ENCODE assay signal across 9 mouse cellular contexts in genomic region chr11:88148015-88148637, GRCm38 (mm10). TPM values are rescaled to one million over a fixed set of nuclear protein-coding genes. Genes with fewer than 3 reads are reported as not detected.
A peak's percentile ranks its signal among the peaks of the same experiment; 100 is the strongest.
DNase-seq lines count a peak whose midpoint lies in the region; ATAC-seq and TF ChIP-seq lines count a peak whose summit lies in the region.
"Had no signal": no experiment of that assay in that cellular context is flagged by ENCODE, and none has a peak within 500 bp of the region (broad histone marks: within the 10 kb centered on the region; RNA-seq: fewer than 3 reads in every experiment).

No protein-coding gene starts in this region.

- no peaks in the 10 kb centered on the region for H3K27me3 ChIP-seq in heart, embryonic 13.5 days (replicated peaks)
- H3K27me3 ChIP-seq in G1E (ENCODE audit: insufficient read depth, low read length): peaks cover 34% of the 10 kb centered on the region
- H3K27me3 ChIP-seq in forebrain, embryonic 15.5 days: no peaks in the 10 kb centered on the region
- no peaks in the 10 kb centered on the region for H3K27me3 ChIP-seq in midbrain, embryonic 10.5 days (ENCODE audit: low read depth, poor library complexity, severe bottlenecking)

- no peak for ATAC-seq in heart, embryonic 13.5 days (ENCODE audit: extremely low read depth, insufficient number of reproducible peaks, low FRiP score, low TSS enrichment)
- 0 out of 2 replicates have a peak, but pooled peaks have one; percentile 31 for ATAC-seq in G1E (ENCODE audit: extremely low read depth, insufficient number of reproducible peaks, low FRiP score, poor library complexity, severe bottlenecking)
- no peak for ATAC-seq in forebrain, embryonic 15.5 days (replicated peaks)
- ATAC-seq: liver, postnatal 0 days had no signal

- 31% methylated on average over 7 of the region's 7 CpGs for WGBS in heart, embryonic 13.5 days
- 42% methylated on average over 7 of the region's 7 CpGs for WGBS in forebrain, embryonic 15.5 days
- 59% methylated on average over 7 of the region's 7 CpGs for WGBS in midbrain, embryonic 10.5 days

- H3K4me1 ChIP-seq in heart, embryonic 13.5 days: peaks cover 75% of the 10 kb centered on the region
- H3K4me1 ChIP-seq in G1E (ENCODE audit: insufficient read depth, low read depth, low read length): peaks cover 82% of the 10 kb centered on the region
- H3K4me1 ChIP-seq in forebrain, embryonic 15.5 days: peaks cover 33% of the 10 kb centered on the region
- H3K4me1 ChIP-seq in midbrain, embryonic 10.5 days: peaks cover 93% of the 10 kb centered on the region

- H3K36me3 ChIP-seq in heart, embryonic 13.5 days: peaks cover 2% of the 10 kb centered on the region; the same call in 1 of the 2 replicates
- peaks cover 3% of the 10 kb centered on the region for H3K36me3 ChIP-seq in G1E (replicated peaks)
- H3K36me3 ChIP-seq in forebrain, embryonic 15.5 days: 0 out of 2 replicates have a peak, but pooled peaks cover 2% of the 10 kb centered on the region
- peaks cover 6% of the 10 kb centered on the region for H3K36me3 ChIP-seq in midbrain, embryonic 10.5 days

- H3K4me3 ChIP-seq in heart, embryonic 13.5 days: no peak overlapping the region
- H3K4me3 ChIP-seq in G1E (ENCODE audit: low read depth, low read length): no peak overlapping the region; the same call in 1 of the 2 replicates
- no peak overlapping the region for H3K4me3 ChIP-seq in forebrain, embryonic 15.5 days
- H3K4me3 ChIP-seq in midbrain, embryonic 10.5 days: peak overlapping the region; percentile 0; the same call in 1 of the 2 replicates

- H3K9ac ChIP-seq in heart, embryonic 13.5 days: peak overlapping the region; percentile 73
- no peak overlapping the region for H3K9ac ChIP-seq in forebrain, embryonic 15.5 days (replicated peaks)
- H3K9ac ChIP-seq: liver, postnatal 0 days had no signal

- H3K27ac ChIP-seq in heart, embryonic 13.5 days (replicated peaks): peak overlapping the region; percentile 92
- 0 out of 2 replicates have a peak overlapping the region, but pooled peaks have one; percentile 41 for H3K27ac ChIP-seq in forebrain, embryonic 15.5 days (replicated peaks)
- H3K27ac ChIP-seq in midbrain, embryonic 10.5 days (replicated peaks): peak overlapping the region; percentile 81

- no peaks in the 10 kb centered on the region for H3K9me3 ChIP-seq in heart, embryonic 13.5 days
- H3K9me3 ChIP-seq in G1E (replicated peaks): 0 out of 2 replicates have a peak, but pooled peaks cover 2% of the 10 kb centered on the region
- no peaks in the 10 kb centered on the region for H3K9me3 ChIP-seq in forebrain, embryonic 15.5 days
- no peaks in the 10 kb centered on the region for H3K9me3 ChIP-seq in midbrain, embryonic 10.5 days (replicated peaks)

- DNase-seq in heart, postnatal 4 days: no peak
- no peak for DNase-seq in G1E (ENCODE audit: low spot score)
- no peak for DNase-seq in midbrain, embryonic 10.5 days (ENCODE audit: low spot score)
- DNase-seq in spleen, adult 12 weeks (ENCODE audit: low spot score): no peak
- DNase-seq in right cerebral cortex, postnatal 4 days: no peak
- DNase-seq in left cerebral cortex, adult 11 months (ENCODE audit: low spot score): no peak
- DNase-seq: liver, postnatal 0 days had no signal

- H3K4me2 ChIP-seq in heart, embryonic 13.5 days: peak overlapping the region; percentile 38
- no peak overlapping the region for H3K4me2 ChIP-seq in forebrain, embryonic 15.5 days (replicated peaks)

- no peak for TF ChIP-seq CTCF in G1E (IDR thresholded peaks at IDR 0.05; ENCODE audit: low read depth, low read length)

RNA-seq across cellular contexts. Expression of gene Cuedc1, which starts 50.3 kb away (rescaled TPM):
- polyA plus RNA-seq in heart, embryonic 13.5 days (2015; fragmentation: Nextera tagmentation; extraction: Ambion mirVana): 16.8 and 18.1 TPM in 2 replicates
- total RNA-seq in heart, postnatal 4 days (2021): 10 to 100 TPM; 39.5 to 40.0 TPM
- total RNA-seq in G1E (2014; fragmentation: Nextera tagmentation) (29.2 and 36.4 TPM in 2 replicates), G1E (2017) (16.7 and 18.9 TPM in 2 replicates)
- polyA plus RNA-seq in G1E (2012): 29.6 and 31.7 TPM in 2 replicates
- polyA plus RNA-seq in forebrain, embryonic 15.5 days (2015; fragmentation: Nextera tagmentation; extraction: Ambion mirVana): 39.2 and 43.4 TPM in 2 replicates
- 26.4 and 27.2 TPM in 2 replicates for polyA plus RNA-seq in midbrain, embryonic 10.5 days (2016; fragmentation: Nextera tagmentation; extraction: Ambion mirVana)

RNA-seq across cellular contexts. Expression of gene Mrps23, which starts 56.1 kb away (rescaled TPM):
- polyA plus RNA-seq in heart, embryonic 13.5 days (2015; fragmentation: Nextera tagmentation; extraction: Ambion mirVana): 76.0 and 82.1 TPM in 2 replicates
- 100 to 1,000 TPM; 204 to 207 TPM for total RNA-seq in heart, postnatal 4 days (2021)
- total RNA-seq in G1E (2014; fragmentation: Nextera tagmentation) (41.2 and 68.7 TPM in 2 replicates), G1E (2017) (89.7 and 106 TPM in 2 replicates)
- polyA plus RNA-seq in G1E (2012): 238 and 268 TPM in 2 replicates
- polyA plus RNA-seq in forebrain, embryonic 15.5 days (2015; fragmentation: Nextera tagmentation; extraction: Ambion mirVana): 67.0 and 68.1 TPM in 2 replicates
- 70.6 and 78.8 TPM in 2 replicates for polyA plus RNA-seq in midbrain, embryonic 10.5 days (2016; fragmentation: Nextera tagmentation; extraction: Ambion mirVana)

Comparison
In these comparisons a context has a peak if more than half of its experiments do, and no peak if none do; other contexts are left out.
1. H3K27ac ChIP-seq: peak in every context shown above with its lines; median percentile 92 in heart, embryonic 13.5 days; 81 in midbrain, embryonic 10.5 days; 41 in forebrain, embryonic 15.5 days.